Mouse (Mus musculus): Measurements from ENCODE around the gene Jakmip3. TPM values are rescaled to one million over a fixed set of nuclear protein-coding genes. Genes with fewer than 3 reads are reported as not detected.

The Jakmip3 gene
- total and polyA plus RNA-seq, 3 experiments: not detected

DNA sequence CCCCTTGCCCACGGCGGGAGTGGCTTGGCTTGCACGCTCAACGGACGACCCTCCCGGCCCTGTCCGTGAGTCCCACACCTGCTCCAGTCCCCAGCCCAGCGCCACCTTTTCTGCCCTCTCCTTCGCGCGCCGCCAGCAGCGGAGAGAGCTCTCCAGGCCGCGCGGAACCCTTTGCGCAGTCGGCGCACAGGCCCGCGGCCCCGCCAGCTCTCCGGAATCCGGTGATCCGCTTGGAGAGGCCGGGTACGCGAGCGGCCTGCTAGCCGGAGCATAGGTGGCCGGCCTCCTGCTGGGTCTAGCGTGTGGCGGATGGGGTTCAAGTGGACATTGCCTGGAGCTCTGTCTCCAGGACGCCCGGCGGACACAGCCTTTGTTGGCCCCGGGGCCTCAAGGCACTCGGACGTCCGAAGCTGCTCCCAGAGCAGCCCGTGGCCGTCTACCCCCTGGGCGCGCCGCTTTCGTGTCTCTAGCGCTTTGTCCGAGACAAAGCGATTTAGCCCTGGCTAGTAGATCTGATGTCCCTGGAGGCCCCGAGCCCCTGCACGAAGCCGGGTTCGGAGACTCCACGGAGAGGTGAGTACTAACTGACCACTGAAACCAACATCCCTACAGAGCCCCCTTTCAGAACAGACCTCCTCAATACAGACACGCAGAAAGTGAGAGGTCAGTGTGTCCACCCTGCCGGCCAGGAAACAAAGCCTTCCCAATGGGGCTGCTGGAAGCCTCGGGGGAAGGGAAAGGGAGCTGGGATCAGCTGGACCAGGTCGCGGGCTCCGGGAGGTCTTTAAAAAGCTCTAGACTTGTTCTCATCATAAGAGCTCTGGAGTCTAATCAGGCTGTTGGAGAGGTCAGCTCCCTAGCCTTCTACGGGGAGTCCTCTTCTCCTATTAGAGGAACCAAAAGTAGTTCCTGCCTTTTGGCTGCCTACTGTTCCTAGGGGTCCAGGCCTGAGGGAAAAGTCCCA is 145.9 kb downstream of the Jakmip3 start:
- no peak for DNase-seq (ENCODE audit: low read depth, low spot score)
- H3K79me2 ChIP-seq (ENCODE audit: control insufficient read depth, insufficient read depth, low read length, poor library complexity): no peaks in the 10 kb centered on the region
- H3K27me3 ChIP-seq (ENCODE audit: control insufficient read depth in 1 of 2, insufficient read depth in 2 of 2, low read length in 2 of 2): no peaks in the 10 kb centered on the region
- H3K36me3 ChIP-seq (ENCODE audit: control insufficient read depth in 1 of 2, insufficient read depth in 2 of 2, low read length in 2 of 2): no peaks in the 10 kb centered on the region
- no peak overlapping the region for H3K27ac ChIP-seq (ENCODE audit: control insufficient read depth, low read depth, low read length)
- TF ChIP-seq MAFK (IDR thresholded peaks at IDR 0.05; ENCODE audit: borderline replicate concordance, low read depth, low read length) (no peak), SIN3A (IDR thresholded peaks at IDR 0.05; ENCODE audit: low read length) (no peak), USF1 (IDR thresholded peaks at IDR 0.05; ENCODE audit: low read depth, low read length) (no peak), ZC3H11A (IDR thresholded peaks at IDR 0.05; ENCODE audit: low read depth, low read length) (no peak), HCFC1 (IDR thresholded peaks at IDR 0.05; ENCODE audit: low read depth, low read length) (no peak), TAL1 (IDR thresholded peaks at IDR 0.05; ENCODE audit: low read length) (no peak), CTCF (IDR thresholded peaks at IDR 0.05 in 2 of 3, conservative IDR thresholded peaks at IDR 0.05 in 1 of 3; ENCODE audit: control insufficient read depth in 1 of 3, insufficient read depth in 1 of 3, low read depth in 2 of 3, low read length in 3 of 3, poor library complexity in 1 of 3, severe bottlenecking in 1 of 3) (no peak), MAX (IDR thresholded peaks at IDR 0.05; ENCODE audit: low read length) (no peak), TBP (IDR thresholded peaks at IDR 0.05; ENCODE audit: low read depth, low read length) (no peak), MXI1 (IDR thresholded peaks at IDR 0.05; ENCODE audit: low read depth, low read length) (no peak)
- no peaks in the 10 kb centered on the region for H3K9me3 ChIP-seq (replicated peaks; ENCODE audit: insufficient read depth, low read length)
- no peaks in the 10 kb centered on the region for H3K4me1 ChIP-seq (ENCODE audit: control insufficient read depth in 1 of 2, insufficient read depth in 2 of 2, low read length in 2 of 2)
- H3K4me3 ChIP-seq (ENCODE audit: control insufficient read depth in 1 of 2, insufficient read depth in 1 of 2, low read depth in 2 of 2, low read length in 2 of 2): no peak overlapping the region
- H3K9ac ChIP-seq (ENCODE audit: control insufficient read depth, low read depth, low read length, poor library complexity, severe bottlenecking): no peak overlapping the region

DNA sequence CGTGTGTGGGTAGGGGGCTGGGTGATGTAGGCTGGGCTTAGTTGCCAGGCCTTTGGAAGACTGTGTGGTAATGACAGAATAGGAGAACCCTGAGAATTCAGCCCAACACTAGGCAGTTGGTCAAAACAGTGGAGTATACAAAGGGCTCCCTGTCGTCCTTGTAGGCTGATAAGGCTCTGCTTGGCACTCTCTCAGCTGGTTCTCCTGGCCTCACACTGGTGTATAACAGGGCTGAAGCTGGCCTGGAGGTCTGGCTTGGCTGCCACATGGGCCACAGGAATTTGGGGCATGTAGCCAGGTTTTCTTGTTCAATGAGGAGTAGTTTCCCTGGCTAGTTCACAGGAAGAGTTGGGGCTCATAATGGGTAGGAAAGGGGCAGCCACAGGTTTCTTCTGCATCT is 147.3 kb downstream of the Jakmip3 start:
- no peaks in the 10 kb centered on the region for H3K4me1 ChIP-seq (ENCODE audit: control insufficient read depth in 1 of 2, insufficient read depth in 2 of 2, low read length in 2 of 2)
- TF ChIP-seq CTCF (IDR thresholded peaks at IDR 0.05 in 2 of 3, conservative IDR thresholded peaks at IDR 0.05 in 1 of 3; ENCODE audit: control insufficient read depth in 1 of 3, insufficient read depth in 1 of 3, low read depth in 2 of 3, low read length in 3 of 3, poor library complexity in 1 of 3, severe bottlenecking in 1 of 3) (no peak), ZMIZ1 (IDR thresholded peaks at IDR 0.05; ENCODE audit: low read depth, low read length) (no peak), CHD2 (IDR thresholded peaks at IDR 0.05; ENCODE audit: low read length) (no peak), HCFC1 (IDR thresholded peaks at IDR 0.05; ENCODE audit: low read depth, low read length) (no peak), MAX (IDR thresholded peaks at IDR 0.05; ENCODE audit: low read length) (no peak), POLR2AphosphoS5 (IDR thresholded peaks at IDR 0.05; ENCODE audit: borderline replicate concordance, low read depth, low read length) (no peak), MAZ (IDR thresholded peaks at IDR 0.05; ENCODE audit: low read depth, low read length) (no peak), TCF12 (IDR thresholded peaks at IDR 0.05; ENCODE audit: low read depth, low read length) (no peak), ETS1 (IDR thresholded peaks at IDR 0.05; ENCODE audit: low read depth, low read length) (no peak), JUND (IDR thresholded peaks at IDR 0.05; ENCODE audit: low read depth, low read length) (no peak), NELFE (IDR thresholded peaks at IDR 0.05; ENCODE audit: low read depth, low read length) (no peak), SMC3 (IDR thresholded peaks at IDR 0.05; ENCODE audit: low read depth, low read length) (no peak), UBTF (IDR thresholded peaks at IDR 0.05; ENCODE audit: borderline replicate concordance, insufficient read depth, low read depth, low read length) (no peak), SIN3A (IDR thresholded peaks at IDR 0.05; ENCODE audit: low read length) (no peak), TBP (IDR thresholded peaks at IDR 0.05; ENCODE audit: low read depth, low read length) (no peak), ELF1 (IDR thresholded peaks at IDR 0.05; ENCODE audit: low read depth, low read length) (no peak), MYC (IDR thresholded peaks at IDR 0.05; ENCODE audit: low read depth, low read length) (no peak), GATA1 (IDR thresholded peaks at IDR 0.05; ENCODE audit: low read depth, low read length) (no peak)
- H3K9me3 ChIP-seq (replicated peaks; ENCODE audit: insufficient read depth, low read length): no peaks in the 10 kb centered on the region
- H3K79me2 ChIP-seq (ENCODE audit: control insufficient read depth, insufficient read depth, low read length, poor library complexity): no peaks in the 10 kb centered on the region
- H3K36me3 ChIP-seq (ENCODE audit: control insufficient read depth in 1 of 2, insufficient read depth in 2 of 2, low read length in 2 of 2): no peaks in the 10 kb centered on the region
- H3K9ac ChIP-seq (ENCODE audit: control insufficient read depth, low read depth, low read length, poor library complexity, severe bottlenecking): no peak overlapping the region
- H3K27ac ChIP-seq (ENCODE audit: control insufficient read depth, low read depth, low read length): no peak overlapping the region
- no peaks in the 10 kb centered on the region for H3K27me3 ChIP-seq (ENCODE audit: control insufficient read depth in 1 of 2, insufficient read depth in 2 of 2, low read length in 2 of 2)
- no peak overlapping the region for H3K4me3 ChIP-seq (ENCODE audit: control insufficient read depth in 1 of 2, insufficient read depth in 1 of 2, low read depth in 2 of 2, low read length in 2 of 2)
- no peak for DNase-seq (ENCODE audit: low read depth, low spot score)

All from MEL (cell line).